Mouse (Mus musculus) kidney, adult 2 months (tissue): Measurements from ENCODE around the gene Ffar1.

Source experiments
- CTCF ChIP-seq: fragments of 200-500 bp; conservative IDR thresholded peaks from 2 replicates; pipeline ENCODE4 v1.5.1; 2011; ENCODE audit warnings: low read depth, mild to moderate bottlenecking, control low read depth, low read length, moderate library complexity, mixed read lengths; ENCODE audit not compliant: insufficient read depth, insufficient read length
- POLR2A ChIP-seq: fragments of 200-500 bp; IDR thresholded peaks from one replicate; pipeline ENCODE4 v1.6.1; 2011; ENCODE audit warnings: low read depth, low read length, control low read depth

GRCm38 (mm10) chr7:30821532-30821931 is 39.8 kb downstream of the Ffar1 start:
- TF ChIP-seq CTCF (no peak), POLR2A (no peak)
